Mouse (Mus musculus): ENCODE measurements around the gene Tbc1d8. TPM values are rescaled to one million over a fixed set of nuclear protein-coding genes. Genes with fewer than 3 reads are reported as not detected.

The Tbc1d8 gene
- polyA plus RNA-seq, 1 experiment from 2014 or later: 5.3 TPM

- no peak for TF ChIP-seq CTCF (IDR thresholded peaks at IDR 0.05; ENCODE audit: low read depth)
- no peak for TF ChIP-seq EP300 (optimal IDR thresholded peaks at IDR 0.05)
- ATAC-seq (ENCODE audit: low FRiP score, low TSS enrichment): no peak
- Histone ChIP-seq H3K4me3 (ENCODE audit: low read depth, low read length) (no peak overlapping the region), H3K4me1 (replicated peaks; ENCODE audit: control insufficient read depth, insufficient read depth) (peaks cover 2% of the 10 kb centered on the region; the same call in 1 of the 2 replicates), H3K9ac (ENCODE audit: low read length) (no peak overlapping the region), H3K27ac (replicated peaks) (no peak overlapping the region), H3K36me3 (ENCODE audit: control insufficient read depth, insufficient read depth, low read length) (no peaks in the 10 kb centered on the region), H3K27me3 (ENCODE audit: control insufficient read depth, insufficient read depth, low read length) (no peaks in the 10 kb centered on the region), H3K4me2 (replicated peaks; ENCODE audit: low read depth) (no peak overlapping the region), H3K9me3 (ENCODE audit: control insufficient read depth, low read length) (no peaks in the 10 kb centered on the region)
- DNase-seq (ENCODE audit: low spot score): no peak
- 52% methylated on average over 6 of the region's 6 CpGs for WGBS
Measured at GRCm38 (mm10) chr1:39321954-39322353, 156.6 kb downstream of the Tbc1d8 start.

Other genes starting within 250 kb of the Tbc1d8 start
- gene Rpl31, start 110.9 kb downstream of the Tbc1d8 start, polyA plus RNA-seq (2015; fragmentation: Nextera tagmentation; extraction: Ambion mirVana): 479 and 554 TPM in 2 replicates
- gene Cnot11, start 56.2 kb upstream of the Tbc1d8 start, polyA plus RNA-seq (2015; fragmentation: Nextera tagmentation; extraction: Ambion mirVana): 11.1 and 12.3 TPM in 2 replicates
- 30.2 and 33.5 TPM in 2 replicates for gene Rnf149, start 98.7 kb upstream of the Tbc1d8 start, polyA plus RNA-seq (2015; fragmentation: Nextera tagmentation; extraction: Ambion mirVana)
- gene Creg2, start 172.7 kb upstream of the Tbc1d8 start, polyA plus RNA-seq (2015; fragmentation: Nextera tagmentation; extraction: Ambion mirVana): 0.22 and 0.30 TPM in 2 replicates
- gene Rfx8, start 242.2 kb upstream of the Tbc1d8 start, polyA plus RNA-seq (2015; fragmentation: Nextera tagmentation; extraction: Ambion mirVana): 0.06 and 0.21 TPM in 2 replicates